Mouse (Mus musculus): ENCODE results near the gene Rgs7. TPM values are rescaled to one million over a fixed set of nuclear protein-coding genes. Genes with fewer than 3 reads are reported as not detected.
A peak's percentile ranks its signal among the peaks of the same experiment; 100 is the strongest.

Rgs7 gene
- polyA plus RNA-seq, 1 experiment from 2014 or later, result 28.9 TPM

GRCm38 (mm10) chr1:175469087-175469788 is 23.1 kb downstream of the Rgs7 start:
- H3K9ac ChIP-seq, result no peak overlapping the region

GRCm38 (mm10) chr1:175464566-175464965 is 27.7 kb downstream of the Rgs7 start:
- Histone ChIP-seq H3K4me3 (no peak overlapping the region), H3K36me3 (no peaks in the 10 kb centered on the region), H3K9ac (no peak overlapping the region), H3K27ac (no peak overlapping the region), H3K4me1 (replicated peaks) (no peaks in the 10 kb centered on the region), H3K4me2 (no peak overlapping the region), H3K9me3 (no peaks in the 10 kb centered on the region), H3K27me3 (no peaks in the 10 kb centered on the region)
- WGBS, result 79% methylated on average over 2 of the region's 2 CpGs
- ATAC-seq (ENCODE audit: low FRiP score), result no peak

More at GRCm38 (mm10) chr1:175469087-175469788, 23.1 kb downstream of the Rgs7 start:
- 58% methylated on average over 8 of the region's 8 CpGs for WGBS
- Histone ChIP-seq H3K4me2 (no peak overlapping the region), H3K36me3 (no peaks in the 10 kb centered on the region), H3K4me3 (no peak overlapping the region), H3K9me3 (no peaks in the 10 kb centered on the region), H3K27ac (no peak overlapping the region), H3K4me1 (replicated peaks) (no peaks in the 10 kb centered on the region), H3K27me3 (no peaks in the 10 kb centered on the region)
- ATAC-seq (ENCODE audit: low FRiP score), result no peak

DNA sequence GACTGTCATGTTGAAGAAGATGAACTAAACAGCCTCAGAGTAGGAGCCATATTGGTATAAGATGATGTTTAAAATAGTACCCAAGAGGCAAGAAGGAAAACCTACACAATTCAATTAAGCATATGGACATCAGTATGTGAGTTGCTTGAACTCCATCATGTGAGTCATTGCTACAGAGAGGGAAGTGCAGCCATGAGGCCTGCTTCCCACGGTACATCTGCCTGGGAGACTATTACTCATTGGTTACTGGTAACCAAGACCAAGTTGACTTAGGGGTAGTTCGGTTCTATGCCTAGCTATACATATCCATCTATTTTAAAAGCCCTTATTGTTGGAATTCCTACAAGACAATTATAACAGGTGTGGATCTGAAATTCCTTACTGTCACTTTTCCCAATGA is 29.9 kb downstream of the Rgs7 start:
- H3K9ac ChIP-seq, result no peak overlapping the region
- ATAC-seq (ENCODE audit: low FRiP score), result no peak

DNA sequence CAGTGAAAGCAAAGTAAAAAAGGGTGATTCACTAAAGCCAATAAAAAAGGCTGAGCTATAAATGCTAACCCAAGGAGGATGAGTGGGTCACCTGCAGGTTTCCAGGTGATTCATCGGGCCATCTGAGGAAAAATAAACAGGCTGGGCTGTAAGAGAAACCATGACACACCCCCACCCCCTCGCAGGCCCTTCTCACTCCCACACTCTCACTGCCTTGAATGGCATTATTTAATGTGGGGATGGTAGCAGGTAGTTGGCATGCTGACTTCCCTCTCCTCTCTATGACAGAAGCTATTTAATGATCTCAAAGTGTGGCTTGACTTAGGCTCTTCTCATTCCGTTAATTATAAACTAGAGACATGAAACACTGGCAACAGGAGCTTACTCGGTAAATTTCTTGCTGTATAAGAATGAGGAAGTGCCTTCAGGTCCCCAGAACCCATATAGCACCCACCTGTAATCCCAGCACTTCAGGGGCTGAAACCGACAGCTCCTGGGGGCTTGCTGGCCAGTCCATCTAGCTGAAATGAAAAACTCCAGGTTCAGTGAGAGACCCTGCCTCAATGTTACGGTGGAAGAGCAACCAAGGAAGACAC is 38.2 kb downstream of the Rgs7 start:
- Histone ChIP-seq H3K9ac (no peak overlapping the region), H3K27ac (no peak overlapping the region), H3K36me3 (no peaks in the 10 kb centered on the region), H3K4me3 (no peak overlapping the region), H3K4me1 (replicated peaks) (no peaks in the 10 kb centered on the region), H3K27me3 (no peaks in the 10 kb centered on the region), H3K4me2 (no peak overlapping the region), H3K9me3 (no peaks in the 10 kb centered on the region)
- no peak for ATAC-seq (ENCODE audit: low FRiP score)
- WGBS, result 85% methylated on average over 6 of the region's 6 CpGs

More for the DNA sequence above, 29.9 kb downstream of the Rgs7 start:
- Histone ChIP-seq H3K4me2 (no peak overlapping the region), H3K4me3 (no peak overlapping the region), H3K27me3 (no peaks in the 10 kb centered on the region), H3K4me1 (replicated peaks) (no peaks in the 10 kb centered on the region), H3K36me3 (no peaks in the 10 kb centered on the region), H3K27ac (no peak overlapping the region), H3K9me3 (no peaks in the 10 kb centered on the region)
- WGBS, result 93% methylated on average over 2 of the region's 2 CpGs

DNA sequence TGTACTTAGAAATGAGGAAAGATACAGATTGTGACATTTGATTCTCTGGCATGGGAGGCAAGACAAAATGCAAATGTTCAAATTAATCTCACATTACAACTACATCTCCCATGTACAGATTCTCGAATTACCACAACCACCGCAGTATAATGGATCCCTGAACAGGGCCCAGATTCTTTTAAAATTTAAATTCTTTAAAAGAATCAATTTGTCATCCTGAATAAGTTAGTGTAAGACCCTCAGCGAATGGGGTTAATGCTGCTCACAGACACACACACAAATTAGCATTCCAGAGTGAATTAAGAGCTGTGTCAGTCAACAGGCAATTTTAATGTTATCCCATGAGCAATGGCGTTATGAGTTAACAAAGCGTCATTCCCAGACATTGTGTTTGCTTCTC is 44.3 kb downstream of the Rgs7 start:
- Histone ChIP-seq H3K27me3 (no peaks in the 10 kb centered on the region), H3K4me3 (no peak overlapping the region), H3K4me2 (no peak overlapping the region), H3K36me3 (no peaks in the 10 kb centered on the region), H3K4me1 (replicated peaks) (no peaks in the 10 kb centered on the region), H3K9me3 (no peaks in the 10 kb centered on the region), H3K27ac (no peak overlapping the region), H3K9ac (no peak overlapping the region)
- WGBS, result 49% methylated on average over 5 of the region's 5 CpGs
- no peak for ATAC-seq (ENCODE audit: low FRiP score)

- 89% methylated on average over 1 of the region's 1 CpGs for WGBS
- no peaks in the 10 kb centered on the region for H3K36me3 ChIP-seq
Measured at GRCm38 (mm10) chr1:175442939-175443338, 49.4 kb downstream of the Rgs7 start.

DNA sequence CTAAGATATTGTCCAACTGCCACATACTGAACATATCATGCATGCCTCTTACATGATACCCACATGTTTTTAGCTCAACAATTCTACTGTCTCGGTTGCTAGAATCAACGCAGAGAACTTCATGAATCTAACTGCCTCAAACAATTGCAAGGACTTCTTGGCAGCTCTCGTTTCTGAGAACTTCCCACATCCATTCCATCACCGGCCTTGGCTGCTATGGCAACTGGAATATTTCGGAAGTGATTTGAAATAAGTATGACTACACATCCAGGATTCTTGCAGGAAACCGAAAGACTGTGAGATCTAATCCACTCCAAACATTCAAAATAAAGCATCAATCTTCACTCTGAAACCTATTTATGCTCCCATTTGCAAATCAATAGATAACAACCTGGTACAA is 50.3 kb downstream of the Rgs7 start:
- no peak overlapping the region for H3K4me2 ChIP-seq
- H3K4me1 ChIP-seq (replicated peaks), result no peaks in the 10 kb centered on the region; the same call in 1 of the 2 replicates
- H3K27ac ChIP-seq, result no peak overlapping the region
- ATAC-seq (ENCODE audit: low FRiP score), result no peak
- WGBS, result 79% methylated on average over 6 of the region's 6 CpGs
- H3K9me3 ChIP-seq, result no peaks in the 10 kb centered on the region
- no peaks in the 10 kb centered on the region for H3K27me3 ChIP-seq
- no peak overlapping the region for H3K9ac ChIP-seq
- H3K4me3 ChIP-seq, result no peak overlapping the region
- no peaks in the 10 kb centered on the region for H3K36me3 ChIP-seq

More at GRCm38 (mm10) chr1:175442939-175443338, 49.4 kb downstream of the Rgs7 start:
- Histone ChIP-seq H3K27me3 (no peaks in the 10 kb centered on the region), H3K4me3 (no peak overlapping the region), H3K4me1 (replicated peaks) (no peaks in the 10 kb centered on the region; the same call in 1 of the 2 replicates), H3K9me3 (no peaks in the 10 kb centered on the region), H3K27ac (no peak overlapping the region), H3K9ac (no peak overlapping the region), H3K4me2 (no peak overlapping the region)
- no peak for ATAC-seq (ENCODE audit: low FRiP score)

- Histone ChIP-seq H3K36me3 (no peaks in the 10 kb centered on the region), H3K27me3 (no peaks in the 10 kb centered on the region), H3K27ac (no peak overlapping the region), H3K9ac (no peak overlapping the region), H3K4me1 (replicated peaks) (peaks cover 11% of the 10 kb centered on the region; the same call in 1 of the 2 replicates), H3K4me3 (no peak overlapping the region), H3K4me2 (no peak overlapping the region), H3K9me3 (no peaks in the 10 kb centered on the region)
- ATAC-seq (ENCODE audit: low FRiP score), result no peak
- 60% methylated on average over 14 of the region's 14 CpGs for WGBS
Measured at GRCm38 (mm10) chr1:175433622-175434204, 58.6 kb downstream of the Rgs7 start.

DNA sequence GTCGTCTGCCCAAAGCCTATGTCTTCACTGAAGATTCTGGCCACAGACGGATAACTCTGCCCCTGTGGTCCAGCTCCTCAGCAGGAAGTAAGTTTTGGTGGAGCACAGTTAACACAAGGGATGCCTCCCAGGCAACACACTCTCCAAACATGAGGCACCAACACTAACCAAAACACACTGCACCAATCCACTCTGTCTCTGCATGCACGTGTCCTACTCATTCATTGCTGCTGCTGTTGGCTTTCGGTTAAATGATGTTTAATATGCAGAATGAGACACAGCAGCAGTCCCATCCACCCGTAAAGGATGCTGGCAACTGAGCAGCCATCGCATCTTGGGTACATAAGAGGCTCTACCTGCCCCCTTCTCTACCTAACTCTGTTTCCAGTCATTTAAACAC is 59.2 kb downstream of the Rgs7 start:
- WGBS, result 80% methylated on average over 6 of the region's 6 CpGs
- Histone ChIP-seq H3K27ac (no peak overlapping the region), H3K9me3 (no peaks in the 10 kb centered on the region), H3K4me1 (replicated peaks) (peaks cover 11% of the 10 kb centered on the region; the same call in 1 of the 2 replicates), H3K36me3 (no peaks in the 10 kb centered on the region), H3K27me3 (no peaks in the 10 kb centered on the region), H3K4me3 (no peak overlapping the region), H3K9ac (no peak overlapping the region), H3K4me2 (no peak overlapping the region)
- ATAC-seq (ENCODE audit: low FRiP score), result no peak

- H3K4me3 ChIP-seq, result no peak overlapping the region
- H3K36me3 ChIP-seq, result no peaks in the 10 kb centered on the region
- 0 out of 2 replicates have a peak, but pooled peaks have one; percentile 4 for ATAC-seq (ENCODE audit: low FRiP score)
- 56% methylated on average over 4 of the region's 4 CpGs for WGBS
- no peaks in the 10 kb centered on the region for H3K9me3 ChIP-seq
- H3K4me2 ChIP-seq, result no peak overlapping the region
- H3K4me1 ChIP-seq (replicated peaks), result peaks cover 15% of the 10 kb centered on the region
- H3K9ac ChIP-seq, result no peak overlapping the region
- H3K27me3 ChIP-seq, result no peaks in the 10 kb centered on the region
- H3K27ac ChIP-seq, result no peak overlapping the region
Measured at GRCm38 (mm10) chr1:175431356-175432053, 60.8 kb downstream of the Rgs7 start.

DNA sequence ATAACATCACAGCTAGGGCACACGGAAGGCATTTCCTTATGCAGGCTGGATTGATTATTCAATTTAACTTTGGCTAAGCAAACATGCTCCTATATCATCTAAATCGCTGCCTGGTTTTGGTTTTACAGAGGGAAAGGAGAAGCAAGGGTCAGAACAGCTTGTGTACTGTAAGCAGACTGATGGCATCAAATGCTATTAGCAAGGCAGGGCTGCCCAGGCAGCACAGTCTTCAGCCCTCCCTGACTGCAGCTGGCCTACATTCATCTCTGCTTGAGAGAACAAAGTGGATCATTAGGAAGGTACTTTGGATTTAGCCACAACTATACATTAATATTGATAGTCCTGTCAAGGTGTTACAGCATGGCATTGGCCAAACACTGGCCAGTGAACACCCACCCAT is 65.2 kb downstream of the Rgs7 start:
- ATAC-seq (ENCODE audit: low FRiP score), result 0 out of 2 replicates have a peak, but pooled peaks have one; percentile 26
- no peaks in the 10 kb centered on the region for H3K36me3 ChIP-seq
- H3K27ac ChIP-seq, result no peak overlapping the region
- H3K4me1 ChIP-seq (replicated peaks), result peaks cover 11% of the 10 kb centered on the region; the same call in 1 of the 2 replicates
- H3K4me2 ChIP-seq, result no peak overlapping the region
- H3K27me3 ChIP-seq, result no peaks in the 10 kb centered on the region
- no peak overlapping the region for H3K4me3 ChIP-seq
- WGBS, result 86% methylated on average over 2 of the region's 2 CpGs
- H3K9ac ChIP-seq, result no peak overlapping the region
- H3K9me3 ChIP-seq, result no peaks in the 10 kb centered on the region

GRCm38 (mm10) chr1:175426393-175426792 is 65.9 kb downstream of the Rgs7 start:
- WGBS, result 39% methylated on average over 4 of the region's 4 CpGs
- no peak for ATAC-seq (ENCODE audit: low FRiP score)
- no peak overlapping the region for H3K4me2 ChIP-seq
- H3K9me3 ChIP-seq, result no peaks in the 10 kb centered on the region
- H3K27me3 ChIP-seq, result no peaks in the 10 kb centered on the region
- no peaks in the 10 kb centered on the region for H3K36me3 ChIP-seq
- H3K4me1 ChIP-seq (replicated peaks), result peaks cover 7% of the 10 kb centered on the region; the same call in 1 of the 2 replicates
- H3K4me3 ChIP-seq, result no peak overlapping the region
- H3K27ac ChIP-seq, result no peak overlapping the region
- H3K9ac ChIP-seq, result no peak overlapping the region

Measured in hindbrain, embryonic 13.5 days (tissue).